Mouse (Mus musculus): ENCODE measurements around the gene Iqcd. TPM values are rescaled to one million over a fixed set of nuclear protein-coding genes. Genes with fewer than 3 reads are reported as not detected.
A peak's percentile ranks its signal among the peaks of the same experiment; 100 is the strongest.

The Iqcd gene
- polyA plus RNA-seq, 1 experiment from 2014 or later = 0.64 TPM

DNA sequence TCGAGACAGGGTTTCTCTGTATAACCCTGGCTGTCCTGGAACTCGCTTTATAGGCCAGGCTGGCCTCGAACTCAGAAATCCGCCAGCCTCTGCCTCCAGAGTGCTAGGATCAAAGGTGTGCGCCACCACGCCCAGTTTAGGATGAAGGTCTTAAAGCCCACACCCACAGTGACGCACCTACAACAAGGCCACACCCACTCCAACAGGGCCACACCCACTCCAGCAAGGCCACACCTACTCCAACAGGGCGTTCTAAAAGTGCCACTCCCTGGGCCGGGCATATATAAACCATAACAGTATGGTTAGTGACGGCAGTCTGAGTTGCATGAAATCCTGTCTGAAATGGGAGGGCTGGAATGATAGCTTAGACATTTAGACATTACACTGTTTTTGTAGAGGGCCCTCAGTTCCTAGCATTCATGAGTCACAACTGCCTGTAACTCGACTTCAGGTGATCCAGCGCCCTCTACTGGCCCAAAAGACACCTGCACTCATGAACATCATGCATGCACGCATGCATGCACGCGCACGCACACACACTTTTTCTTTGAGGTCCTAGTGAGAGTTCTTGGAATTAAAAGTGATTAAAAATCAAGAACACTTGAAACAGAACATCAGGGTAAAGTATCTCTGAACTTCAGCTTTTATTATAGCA lies 1.7 kb downstream of the Iqcd start:
- no peaks in the 10 kb centered on the region for H3K27me3 ChIP-seq
- no peaks in the 10 kb centered on the region for H3K36me3 ChIP-seq
- no peak for ATAC-seq (ENCODE audit: borderline replicate concordance, extremely low read depth, low FRiP score, low TSS enrichment)
- H3K27ac ChIP-seq = no peak overlapping the region
- peaks cover 26% of the 10 kb centered on the region for H3K4me1 ChIP-seq
- H3K9ac ChIP-seq = no peak overlapping the region
- H3K4me3 ChIP-seq = no peak overlapping the region
- no peak overlapping the region for H3K4me2 ChIP-seq
- 70% methylated on average over 16 of the region's 16 CpGs for WGBS
- no peaks in the 10 kb centered on the region for H3K9me3 ChIP-seq

DNA sequence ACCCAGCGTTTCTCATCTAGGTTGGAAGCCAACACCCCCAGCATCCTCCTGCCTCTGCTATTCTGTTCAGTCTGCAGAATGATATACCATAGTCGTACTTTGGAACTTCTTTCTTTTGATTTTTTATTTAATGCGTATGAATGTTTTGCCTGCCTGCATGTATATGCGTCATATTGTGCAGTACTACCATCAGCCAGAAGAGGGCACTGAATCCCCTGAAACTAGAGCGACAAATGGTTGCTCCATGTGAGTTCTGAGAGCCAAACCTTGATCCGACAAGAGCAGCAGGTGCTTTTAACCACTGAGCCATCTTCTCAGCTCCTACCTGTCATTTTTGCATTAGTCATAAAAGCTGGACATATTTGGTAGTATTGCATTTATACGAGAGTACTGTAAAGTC lies 3.3 kb downstream of the Iqcd start:
- ATAC-seq (ENCODE audit: borderline replicate concordance, extremely low read depth, low FRiP score, low TSS enrichment) = no peak
- Histone ChIP-seq H3K4me2 (no peak overlapping the region), H3K27me3 (no peaks in the 10 kb centered on the region), H3K9ac (no peak overlapping the region), H3K36me3 (no peaks in the 10 kb centered on the region), H3K4me1 (peaks cover 13% of the 10 kb centered on the region), H3K9me3 (no peaks in the 10 kb centered on the region), H3K27ac (no peak overlapping the region), H3K4me3 (no peak overlapping the region)
- 66% methylated on average over 7 of the region's 7 CpGs for WGBS

DNA sequence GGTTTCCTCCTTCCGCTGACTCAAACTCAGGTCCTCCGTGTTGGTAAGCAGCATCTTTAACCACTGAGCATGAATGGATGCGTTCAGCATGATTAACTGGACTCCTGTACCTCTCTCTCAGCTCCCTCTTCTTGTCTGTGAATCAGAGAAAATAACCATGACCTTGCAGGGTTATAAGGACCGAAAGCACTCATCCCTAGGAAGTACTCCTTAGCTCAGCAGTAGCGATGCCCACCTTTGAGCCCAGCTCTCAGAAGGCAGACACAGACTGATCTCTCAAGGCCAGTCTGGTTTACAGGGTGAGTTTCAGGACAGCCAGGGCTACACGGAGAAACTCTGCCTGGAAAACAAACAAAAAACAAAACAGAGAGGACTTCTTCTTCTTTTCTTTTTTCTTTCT lies 5.7 kb downstream of the Iqcd start:
- ATAC-seq (ENCODE audit: borderline replicate concordance, extremely low read depth, low FRiP score, low TSS enrichment) = no peak
- WGBS = 84% methylated on average over 6 of the region's 6 CpGs
- H3K4me1 ChIP-seq = no peaks in the 10 kb centered on the region
- H3K4me3 ChIP-seq = no peak overlapping the region
- no peaks in the 10 kb centered on the region for H3K9me3 ChIP-seq
- H3K9ac ChIP-seq = no peak overlapping the region
- H3K36me3 ChIP-seq = no peaks in the 10 kb centered on the region
- no peaks in the 10 kb centered on the region for H3K27me3 ChIP-seq
- H3K4me2 ChIP-seq = no peak overlapping the region
- no peak overlapping the region for H3K27ac ChIP-seq

DNA sequence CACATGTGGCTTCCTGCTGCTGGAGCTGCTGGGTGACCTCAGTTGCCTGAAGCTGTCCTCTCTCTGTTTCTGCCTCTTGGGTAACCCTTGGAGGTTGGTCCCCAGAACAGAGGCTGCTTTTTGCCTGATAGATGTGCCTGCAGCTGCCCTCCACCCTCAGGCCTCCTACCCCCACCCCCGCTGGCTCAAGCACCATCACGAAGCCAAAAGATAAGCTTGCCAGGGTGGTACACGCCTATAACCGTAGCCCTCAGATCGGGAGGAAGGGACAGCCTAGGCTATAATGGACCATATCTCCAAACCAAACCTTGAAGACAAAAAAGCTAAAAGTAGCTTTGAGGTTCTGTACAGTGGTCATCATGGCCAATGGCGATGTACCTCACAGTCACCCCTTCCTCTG lies 10.8 kb downstream of the Iqcd start:
- H3K9ac ChIP-seq = no peak overlapping the region
- no peaks in the 10 kb centered on the region for H3K4me1 ChIP-seq
- H3K27ac ChIP-seq = no peak overlapping the region
- H3K27me3 ChIP-seq = no peaks in the 10 kb centered on the region
- no peaks in the 10 kb centered on the region for H3K9me3 ChIP-seq
- no peak overlapping the region for H3K4me2 ChIP-seq
- no peaks in the 10 kb centered on the region for H3K36me3 ChIP-seq
- ATAC-seq (ENCODE audit: borderline replicate concordance, extremely low read depth, low FRiP score, low TSS enrichment) = no peak
- WGBS = 72% methylated on average over 6 of the region's 6 CpGs
- H3K4me3 ChIP-seq = no peak overlapping the region

DNA sequence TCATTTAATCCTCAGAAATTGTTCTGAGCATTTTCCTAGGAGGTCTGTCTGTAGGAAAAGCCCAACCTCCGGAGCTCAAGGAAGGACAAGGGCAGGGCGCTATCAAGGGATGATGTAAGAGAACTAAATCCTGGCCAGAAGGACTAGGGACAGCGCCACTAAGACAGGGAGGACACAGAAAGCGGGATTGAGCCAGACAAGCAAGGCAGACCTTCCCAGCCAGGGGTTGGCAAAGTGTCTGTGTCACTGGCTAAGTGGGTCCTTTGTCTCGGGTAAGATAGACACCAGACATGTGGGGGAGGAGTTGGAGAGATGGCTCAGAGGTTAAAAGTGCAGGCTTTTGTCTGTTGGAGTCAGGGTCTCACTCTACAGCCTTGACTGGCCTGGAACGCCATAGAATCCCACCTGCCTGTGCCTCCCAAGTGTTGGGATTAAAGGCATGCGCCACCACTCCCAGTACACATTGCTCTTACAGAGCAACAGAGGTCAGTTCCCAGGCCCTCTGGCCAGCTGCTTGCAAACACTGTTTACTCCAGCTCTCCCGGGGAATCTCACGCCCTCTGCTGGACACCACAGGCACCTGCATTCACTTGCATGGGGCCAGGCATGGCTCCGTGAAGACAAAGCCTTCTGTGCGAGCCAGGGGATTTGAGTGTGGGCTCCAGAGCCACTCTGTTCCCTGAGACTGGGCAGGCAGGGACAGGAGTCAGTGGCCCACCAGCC lies 12.3 kb downstream of the Iqcd start:
- H3K9me3 ChIP-seq = no peaks in the 10 kb centered on the region
- no peak overlapping the region for H3K4me2 ChIP-seq
- no peak overlapping the region for H3K4me3 ChIP-seq
- H3K27me3 ChIP-seq = no peaks in the 10 kb centered on the region
- WGBS = 52% methylated on average over 11 of the region's 11 CpGs
- H3K36me3 ChIP-seq = no peaks in the 10 kb centered on the region
- peaks cover 6% of the 10 kb centered on the region for H3K4me1 ChIP-seq
- H3K27ac ChIP-seq = no peak overlapping the region
- no peak overlapping the region for H3K9ac ChIP-seq
- no peak for ATAC-seq (ENCODE audit: borderline replicate concordance, extremely low read depth, low FRiP score, low TSS enrichment)

DNA sequence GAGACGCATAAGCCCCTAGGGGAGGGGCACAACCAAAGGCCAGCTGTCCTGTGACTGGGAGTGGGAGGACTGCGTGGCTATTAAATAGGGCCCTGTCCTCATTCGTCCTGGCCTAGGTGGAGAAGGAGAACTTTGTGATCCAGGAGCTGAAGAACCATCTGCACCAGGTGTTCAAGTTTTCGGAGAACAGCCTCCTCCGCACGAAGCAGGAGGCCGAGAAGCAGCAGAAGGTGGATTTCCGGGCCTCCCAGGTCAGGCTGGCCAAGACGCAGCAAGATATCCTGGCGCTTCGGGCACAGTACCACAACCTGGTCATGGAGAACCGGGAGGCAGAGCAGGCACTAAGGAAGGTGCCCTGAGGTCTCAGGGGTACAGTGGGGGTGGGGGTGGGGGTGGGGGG lies 13.4 kb downstream of the Iqcd start:
- no peaks in the 10 kb centered on the region for H3K27me3 ChIP-seq
- H3K27ac ChIP-seq = no peak overlapping the region
- no peaks in the 10 kb centered on the region for H3K36me3 ChIP-seq
- H3K4me2 ChIP-seq = no peak overlapping the region
- H3K4me3 ChIP-seq = no peak overlapping the region
- no peaks in the 10 kb centered on the region for H3K9me3 ChIP-seq
- H3K9ac ChIP-seq = no peak overlapping the region
- 90% methylated on average over 12 of the region's 12 CpGs for WGBS
- H3K4me1 ChIP-seq = peaks cover 6% of the 10 kb centered on the region
- no peak for ATAC-seq (ENCODE audit: borderline replicate concordance, extremely low read depth, low FRiP score, low TSS enrichment)

DNA sequence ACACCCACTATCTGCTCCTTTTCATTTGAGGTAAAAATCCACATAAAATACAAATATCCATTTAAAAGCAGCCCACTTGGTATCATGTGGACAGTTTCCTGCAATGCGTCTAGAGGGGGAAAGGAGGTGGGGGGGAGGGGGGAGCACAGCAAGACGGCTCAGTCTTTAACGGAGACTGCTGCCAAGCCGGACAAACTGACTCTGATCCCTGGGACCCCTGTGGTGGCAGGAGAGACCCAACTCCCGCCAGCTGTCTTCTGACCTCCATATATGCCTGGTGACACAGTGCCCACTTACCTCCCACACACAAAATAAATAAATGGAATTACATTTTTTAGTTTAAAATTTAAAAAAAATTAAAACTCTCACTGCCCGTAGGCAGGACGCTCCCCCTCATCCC lies 14.7 kb downstream of the Iqcd start:
- no peak for ATAC-seq (ENCODE audit: borderline replicate concordance, extremely low read depth, low FRiP score, low TSS enrichment)
- H3K27ac ChIP-seq = no peak overlapping the region
- H3K4me3 ChIP-seq = no peak overlapping the region
- peaks cover 6% of the 10 kb centered on the region for H3K4me1 ChIP-seq
- no peaks in the 10 kb centered on the region for H3K27me3 ChIP-seq
- H3K4me2 ChIP-seq = no peak overlapping the region
- H3K36me3 ChIP-seq = no peaks in the 10 kb centered on the region
- H3K9ac ChIP-seq = no peak overlapping the region
- WGBS = 64% methylated on average over 7 of the region's 7 CpGs
- no peaks in the 10 kb centered on the region for H3K9me3 ChIP-seq

DNA sequence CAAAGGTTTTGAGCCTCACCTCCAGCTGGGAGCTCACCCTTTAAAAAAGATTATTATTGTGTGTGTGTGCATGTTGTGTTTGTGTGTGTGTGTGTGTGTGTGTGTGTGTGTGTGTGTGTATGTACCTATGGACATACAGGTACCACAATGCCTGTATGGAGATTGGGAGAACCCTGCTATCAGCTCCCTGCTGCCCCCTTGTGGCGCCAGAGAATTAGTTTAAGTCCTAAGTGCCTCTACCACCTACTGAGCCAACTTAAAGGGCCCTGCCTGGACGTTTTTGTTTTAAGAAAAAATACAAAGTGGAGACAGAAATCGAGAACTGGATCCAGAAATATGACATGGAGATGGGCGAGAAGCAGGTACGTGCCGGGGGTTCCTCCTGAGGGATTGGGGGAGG lies 16.0 kb downstream of the Iqcd start:
- Histone ChIP-seq H3K4me2 (peak overlapping the region; percentile 66), H3K27ac (no peak overlapping the region), H3K4me1 (peaks cover 6% of the 10 kb centered on the region), H3K36me3 (no peaks in the 10 kb centered on the region), H3K9ac (0 out of 2 replicates have a peak overlapping the region, but pooled peaks have one; percentile 34), H3K4me3 (peak overlapping the region; percentile 31), H3K27me3 (no peaks in the 10 kb centered on the region), H3K9me3 (no peaks in the 10 kb centered on the region)
- ATAC-seq (ENCODE audit: borderline replicate concordance, extremely low read depth, low FRiP score, low TSS enrichment) = no peak
- WGBS = 3% methylated on average over 6 of the region's 6 CpGs

DNA sequence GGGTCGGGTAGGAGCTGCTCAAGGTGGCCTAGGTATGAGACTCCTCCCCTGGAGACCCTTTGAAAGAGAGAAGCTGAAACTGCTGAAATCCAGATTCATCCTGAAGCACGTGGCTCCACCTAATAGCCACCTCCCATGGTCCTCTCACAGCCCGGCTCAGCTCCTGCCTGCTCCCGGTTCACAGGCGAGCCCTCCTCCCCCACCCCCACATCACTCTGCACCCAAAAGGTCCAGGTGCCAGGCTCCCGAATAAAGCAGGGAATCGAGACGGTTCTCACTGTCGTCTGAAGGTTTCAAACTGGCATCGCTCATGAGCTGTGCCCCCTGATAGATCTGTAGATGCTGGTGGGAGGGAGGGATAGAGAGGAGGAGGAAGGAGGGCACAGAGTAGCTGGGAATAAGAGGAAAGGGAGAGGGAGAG lies 16.4 kb downstream of the Iqcd start:
- Histone ChIP-seq H3K36me3 (no peaks in the 10 kb centered on the region), H3K4me2 (peak overlapping the region; percentile 66), H3K4me3 (peak overlapping the region; percentile 31), H3K9me3 (no peaks in the 10 kb centered on the region), H3K4me1 (peaks cover 6% of the 10 kb centered on the region), H3K27me3 (no peaks in the 10 kb centered on the region), H3K27ac (no peak overlapping the region), H3K9ac (peak overlapping the region; percentile 34)
- 1% methylated on average over 10 of the region's 10 CpGs for WGBS
- peak; percentile 49; the same call in 1 of the 2 replicates for ATAC-seq (ENCODE audit: borderline replicate concordance, extremely low read depth, low FRiP score, low TSS enrichment)

DNA sequence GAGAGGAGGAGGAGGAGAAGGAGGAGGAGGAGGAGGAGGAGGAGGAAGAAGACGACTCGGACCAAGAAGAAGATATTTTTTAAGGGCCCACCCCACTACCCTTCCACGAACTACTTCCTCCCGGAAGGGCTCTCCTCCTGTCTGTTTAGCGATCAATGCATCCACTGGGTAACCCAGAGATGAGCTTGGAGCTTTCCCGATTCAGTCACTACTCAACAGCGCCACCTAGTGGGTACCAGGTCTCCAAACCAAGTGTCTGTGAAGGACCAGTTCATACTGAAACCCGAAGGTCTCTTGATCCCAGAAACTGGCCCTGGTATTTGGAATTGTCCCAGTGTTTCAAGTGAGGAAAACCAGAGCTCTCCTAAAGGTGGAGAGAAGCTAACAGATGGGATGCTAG lies 16.9 kb downstream of the Iqcd start:
- ATAC-seq (ENCODE audit: borderline replicate concordance, extremely low read depth, low FRiP score, low TSS enrichment) = peak; percentile 60; the same call in 1 of the 2 replicates
- peak overlapping the region; percentile 66 for H3K4me2 ChIP-seq
- no peak overlapping the region for H3K27ac ChIP-seq
- no peaks in the 10 kb centered on the region for H3K27me3 ChIP-seq
- H3K4me1 ChIP-seq = peaks cover 6% of the 10 kb centered on the region
- peak overlapping the region; percentile 31 for H3K4me3 ChIP-seq
- no peaks in the 10 kb centered on the region for H3K36me3 ChIP-seq
- no peaks in the 10 kb centered on the region for H3K9me3 ChIP-seq
- H3K9ac ChIP-seq = no peak overlapping the region; the same call in 1 of the 2 replicates
- 3% methylated on average over 7 of the region's 8 CpGs for WGBS

DNA sequence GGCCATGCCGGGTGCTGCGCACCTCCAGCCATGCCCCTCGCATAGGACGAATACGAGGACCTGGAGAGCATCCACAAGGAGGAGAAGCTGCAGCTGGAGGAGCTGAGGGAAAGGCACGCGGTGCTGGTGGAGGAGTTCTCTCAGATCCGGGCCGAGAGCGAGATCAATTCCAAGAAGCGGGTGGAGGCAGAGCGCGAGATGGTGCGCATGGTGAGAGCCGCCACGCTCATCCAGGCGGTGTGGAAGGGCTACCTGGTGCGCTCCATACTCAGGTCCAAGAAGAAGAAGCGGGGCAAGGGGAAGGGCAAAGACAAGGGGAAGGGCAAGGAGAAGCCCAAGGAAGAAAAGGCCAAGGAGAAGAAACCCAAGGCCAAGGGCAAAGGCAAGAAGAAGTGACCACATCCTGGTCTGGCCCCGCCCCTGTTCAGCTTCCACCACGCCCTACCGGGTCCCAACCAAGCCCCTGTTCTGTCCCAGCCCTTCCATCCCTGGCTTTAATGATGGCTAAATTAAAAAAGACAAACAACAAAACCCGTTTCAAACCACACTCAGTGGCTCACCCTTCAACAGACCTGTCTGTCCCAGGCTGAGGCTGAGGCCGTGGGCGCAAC lies 17.9 kb downstream of the Iqcd start:
- WGBS = 66% methylated on average over 25 of the region's 25 CpGs

DNA sequence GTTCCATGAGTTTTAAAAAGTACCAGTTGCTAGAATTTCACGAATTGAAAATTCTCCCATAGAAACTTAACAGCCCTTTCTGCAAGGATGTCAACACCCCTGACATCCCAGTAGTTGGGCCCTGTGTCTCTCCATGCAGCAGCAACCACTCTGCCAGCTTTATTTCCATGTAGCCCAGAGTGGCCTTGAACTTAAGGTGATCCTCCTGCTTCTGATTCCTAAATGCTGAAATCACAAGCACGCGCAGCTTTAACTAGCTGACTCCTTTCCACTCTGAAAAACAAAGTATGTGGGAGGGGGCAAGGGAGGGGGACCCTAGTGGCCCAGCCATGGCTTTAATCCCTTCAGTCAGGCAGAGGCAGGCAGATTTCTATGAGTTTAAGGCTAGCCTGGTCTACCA lies 18.5 kb downstream of the Iqcd start:
- Histone ChIP-seq H3K36me3 (no peaks in the 10 kb centered on the region), H3K4me3 (no peak overlapping the region), H3K27me3 (no peaks in the 10 kb centered on the region), H3K27ac (no peak overlapping the region), H3K9me3 (no peaks in the 10 kb centered on the region), H3K9ac (no peak overlapping the region), H3K4me2 (no peak overlapping the region), H3K4me1 (peaks cover 17% of the 10 kb centered on the region)
- WGBS = 80% methylated on average over 3 of the region's 3 CpGs
- no peak for ATAC-seq (ENCODE audit: borderline replicate concordance, extremely low read depth, low FRiP score, low TSS enrichment)

More for the DNA sequence above, 17.9 kb downstream of the Iqcd start:
- no peak for ATAC-seq (ENCODE audit: borderline replicate concordance, extremely low read depth, low FRiP score, low TSS enrichment)
- no peak overlapping the region for H3K4me2 ChIP-seq
- H3K27ac ChIP-seq = no peak overlapping the region
- H3K4me3 ChIP-seq = no peak overlapping the region
- H3K36me3 ChIP-seq = no peaks in the 10 kb centered on the region
- H3K9ac ChIP-seq = no peak overlapping the region
- no peaks in the 10 kb centered on the region for H3K27me3 ChIP-seq
- H3K4me1 ChIP-seq = peaks cover 15% of the 10 kb centered on the region
- H3K9me3 ChIP-seq = no peaks in the 10 kb centered on the region
